Mouse (Mus musculus): ENCODE data around the gene Trim54.

GRCm38 (mm10) chr5:31123481-31123880 is 7.0 kb downstream of the Trim54 start:
- no peak for TF ChIP-seq EP300 (IDR thresholded peaks at IDR 0.05; ENCODE audit: insufficient read depth, low read depth, low read length)
- TF ChIP-seq CTCF (IDR thresholded peaks at IDR 0.05) = no peak
- TF ChIP-seq POLR2A (IDR thresholded peaks at IDR 0.05; ENCODE audit: insufficient read depth, low read depth, low read length) = no peak

Measured in heart, adult 2 months (tissue).